Mouse (Mus musculus) lung, postnatal 0 days (tissue): ENCODE data around the gene Plekhh2.

Experiments used
- CTCF ChIP-seq: IDR thresholded peaks from 2 replicates; pipeline ENCODE4 v1.5.1; 2016; ENCODE audit warnings: antibody characterized with exemption, mild to moderate bottlenecking
- EP300 ChIP-seq: IDR thresholded peaks from 2 replicates; pipeline ENCODE4 v1.6.1; 2016; ENCODE audit warnings: antibody characterized with exemption, mild to moderate bottlenecking, control low read depth

DNA sequence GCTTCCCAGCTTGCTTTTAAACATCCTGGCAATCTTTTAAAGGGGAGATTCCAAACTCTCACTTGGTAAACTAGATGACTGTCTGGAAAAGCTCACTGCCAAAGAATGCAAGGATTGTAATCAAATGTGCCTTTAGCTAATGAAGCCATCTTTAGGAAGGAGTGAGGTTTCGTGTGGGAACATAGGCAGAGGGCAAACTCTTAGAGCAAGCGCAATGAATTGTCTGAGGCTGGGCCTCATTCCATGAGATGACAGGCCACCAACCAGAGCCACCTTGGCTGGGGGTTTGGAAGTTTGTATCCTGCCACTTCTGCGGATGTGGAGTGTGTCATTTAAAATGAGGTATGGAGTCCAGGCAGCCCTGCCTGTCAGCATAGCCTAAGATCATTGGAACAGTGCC is 108.4 kb downstream of the Plekhh2 start:
- TF ChIP-seq CTCF (no peak), EP300 (no peak)
